Mouse (Mus musculus) 3T3-L1 (cell line): ENCODE data around the gene Mapkapk5.

Experiments used
- DNase-seq: peaks from one replicate; pipeline ENCODE4 v3.0.0-alpha.2; 2015; ENCODE audit warnings: low read depth, low spot score

Gene Mapkapk5

GRCm38 (mm10) chr5:121545793-121546529 is at the start of gene Mapkapk5:
Mapkapk5 (minus strand) TSS chr5:121545905.
- DNase-seq, result peak; percentile 98

- DNase-seq, result no peak
Observed at GRCm38 (mm10) chr5:121594714-121595313, 49.1 kb upstream of the Mapkapk5 start.

- DNase-seq, result peak; percentile 84
Observed at GRCm38 (mm10) chr5:121593451-121594401, 48.0 kb upstream of the Mapkapk5 start, which contains the start of gene Aldh2. Aldh2 (minus strand) TSS chr5:121593824.

GRCm38 (mm10) chr5:121592816-121593407 is 47.2 kb upstream of the Mapkapk5 start:
- DNase-seq, result peak; percentile 35

GRCm38 (mm10) chr5:121592064-121592815 is 46.5 kb upstream of the Mapkapk5 start:
- no peak for DNase-seq

GRCm38 (mm10) chr5:121591417-121592063 is 45.8 kb upstream of the Mapkapk5 start:
- DNase-seq, result no peak

GRCm38 (mm10) chr5:121589928-121590327 is 44.2 kb upstream of the Mapkapk5 start:
- no peak for DNase-seq

- peak; percentile 9 for DNase-seq
Observed at GRCm38 (mm10) chr5:121586400-121587039, 40.8 kb upstream of the Mapkapk5 start.

GRCm38 (mm10) chr5:121585699-121586098 is 40.0 kb upstream of the Mapkapk5 start:
- DNase-seq, result no peak

GRCm38 (mm10) chr5:121585005-121585404 is 39.3 kb upstream of the Mapkapk5 start:
- DNase-seq, result peak; percentile 27

GRCm38 (mm10) chr5:121583765-121584501 is 38.2 kb upstream of the Mapkapk5 start:
- DNase-seq, result peak; percentile 98

GRCm38 (mm10) chr5:121581945-121582344 is 36.2 kb upstream of the Mapkapk5 start:
- DNase-seq, result no peak

- DNase-seq, result no peak
Observed at GRCm38 (mm10) chr5:121576927-121577488, 31.3 kb upstream of the Mapkapk5 start.

GRCm38 (mm10) chr5:121575867-121576266 is 30.2 kb upstream of the Mapkapk5 start:
- DNase-seq, result no peak

- no peak for DNase-seq
Observed at GRCm38 (mm10) chr5:121574145-121574544, 28.4 kb upstream of the Mapkapk5 start.

- no peak for DNase-seq
Observed at GRCm38 (mm10) chr5:121570787-121571186, 25.1 kb upstream of the Mapkapk5 start.

GRCm38 (mm10) chr5:121569881-121570420 is 24.2 kb upstream of the Mapkapk5 start:
- no peak for DNase-seq

GRCm38 (mm10) chr5:121566035-121566681 is 20.5 kb upstream of the Mapkapk5 start:
- DNase-seq, result no peak
